Mouse (Mus musculus): Measurements from ENCODE around the gene Slc22a20. TPM values are rescaled to one million over a fixed set of nuclear protein-coding genes. Genes with fewer than 3 reads are reported as not detected.

The Slc22a20 gene
- total RNA-seq (2014; fragmentation: Nextera tagmentation) (not detected in 2 replicates), total RNA-seq (2017) (not detected in 2 replicates), polyA plus RNA-seq (2012) (not detected in 2 replicates)

GRCm38 (mm10) chr19:5986043-5986442 lies at the start of gene Slc22a20:
Slc22a20 (minus strand) TSS chr19:5986143.
- DNase-seq (ENCODE audit: low spot score) (no peak), ATAC-seq (ENCODE audit: extremely low read depth, insufficient number of reproducible peaks, low FRiP score, poor library complexity, severe bottlenecking) (no peak)
- Histone ChIP-seq H3K4me3 (ENCODE audit: low read depth, low read length) (no peak within 1 kb of the TSS), H3K27me3 (ENCODE audit: insufficient read depth, low read length) (peaks cover 15% of the 10 kb centered on the region), H3K4me1 (ENCODE audit: insufficient read depth, low read depth, low read length) (peaks cover 36% of the 10 kb centered on the region), H3K36me3 (replicated peaks) (peaks cover 31% of the 10 kb centered on the region), H3K9me3 (replicated peaks) (no peaks in the 10 kb centered on the region)
- TF ChIP-seq POLR2AphosphoS5 (IDR thresholded peaks at IDR 0.05; ENCODE audit: insufficient replicate concordance, low read depth, low read length) (no peak), GATA1 (IDR thresholded peaks at IDR 0.05; ENCODE audit: borderline replicate concordance, low read length) (no peak)

- H3K4me1 ChIP-seq (ENCODE audit: insufficient read depth, low read depth, low read length), result peaks cover 27% of the 10 kb centered on the region
- ATAC-seq (ENCODE audit: extremely low read depth, insufficient number of reproducible peaks, low FRiP score, poor library complexity, severe bottlenecking) (no peak), DNase-seq (ENCODE audit: low spot score) (no peak)
- H3K36me3 ChIP-seq (replicated peaks), result no peaks in the 10 kb centered on the region
- no peaks in the 10 kb centered on the region for H3K9me3 ChIP-seq (replicated peaks)
- no peak for TF ChIP-seq GATA1 (IDR thresholded peaks at IDR 0.05; ENCODE audit: borderline replicate concordance, low read length)
- TF ChIP-seq POLR2AphosphoS5 (IDR thresholded peaks at IDR 0.05; ENCODE audit: insufficient replicate concordance, low read depth, low read length), result no peak
- no peak for TF ChIP-seq GATA2 (IDR thresholded peaks at IDR 0.05; ENCODE audit: borderline replicate concordance, low read depth, low read length)
- no peak for TF ChIP-seq CTCF (IDR thresholded peaks at IDR 0.05; ENCODE audit: low read depth, low read length)
- peaks cover 17% of the 10 kb centered on the region for H3K27me3 ChIP-seq (ENCODE audit: insufficient read depth, low read length)
- H3K4me3 ChIP-seq (ENCODE audit: low read depth, low read length), result no peak overlapping the region
These were observed 44.8 kb upstream of the Slc22a20 start for GRCm38 (mm10) chr19:6030520-6031280.

GRCm38 (mm10) chr19:6029426-6029825 lies 43.5 kb upstream of the Slc22a20 start:
- H3K4me1 ChIP-seq (ENCODE audit: insufficient read depth, low read depth, low read length), result peaks cover 27% of the 10 kb centered on the region

GRCm38 (mm10) chr19:6028991-6029390 lies 43.0 kb upstream of the Slc22a20 start:
- no peak for ATAC-seq (ENCODE audit: extremely low read depth, insufficient number of reproducible peaks, low FRiP score, poor library complexity, severe bottlenecking)
- H3K27me3 ChIP-seq (ENCODE audit: insufficient read depth, low read length), result peaks cover 30% of the 10 kb centered on the region
- no peaks in the 10 kb centered on the region for H3K9me3 ChIP-seq (replicated peaks)
- no peaks in the 10 kb centered on the region for H3K36me3 ChIP-seq (replicated peaks)
- TF ChIP-seq POLR2AphosphoS5 (IDR thresholded peaks at IDR 0.05; ENCODE audit: insufficient replicate concordance, low read depth, low read length) (no peak), GATA2 (IDR thresholded peaks at IDR 0.05; ENCODE audit: borderline replicate concordance, low read depth, low read length) (no peak), TAL1 (conservative IDR thresholded peaks at IDR 0.05; ENCODE audit: low read depth, low read length) (no peak), GATA1 (IDR thresholded peaks at IDR 0.05; ENCODE audit: borderline replicate concordance, low read length) (no peak), CTCF (IDR thresholded peaks at IDR 0.05; ENCODE audit: low read depth, low read length) (no peak)
- peaks cover 27% of the 10 kb centered on the region for H3K4me1 ChIP-seq (ENCODE audit: insufficient read depth, low read depth, low read length)
- no peak for DNase-seq (ENCODE audit: low spot score)
- no peak overlapping the region for H3K4me3 ChIP-seq (ENCODE audit: low read depth, low read length)

More at GRCm38 (mm10) chr19:6029426-6029825, 43.5 kb upstream of the Slc22a20 start:
- TF ChIP-seq GATA1 (IDR thresholded peaks at IDR 0.05; ENCODE audit: borderline replicate concordance, low read length) (no peak), TAL1 (conservative IDR thresholded peaks at IDR 0.05; ENCODE audit: low read depth, low read length) (no peak), POLR2AphosphoS5 (IDR thresholded peaks at IDR 0.05; ENCODE audit: insufficient replicate concordance, low read depth, low read length) (no peak), GATA2 (IDR thresholded peaks at IDR 0.05; ENCODE audit: borderline replicate concordance, low read depth, low read length) (no peak), CTCF (IDR thresholded peaks at IDR 0.05; ENCODE audit: low read depth, low read length) (no peak)
- ATAC-seq (ENCODE audit: extremely low read depth, insufficient number of reproducible peaks, low FRiP score, poor library complexity, severe bottlenecking) (no peak), DNase-seq (ENCODE audit: low spot score) (no peak)
- peaks cover 28% of the 10 kb centered on the region for H3K27me3 ChIP-seq (ENCODE audit: insufficient read depth, low read length)
- no peak overlapping the region for H3K4me3 ChIP-seq (ENCODE audit: low read depth, low read length)
- H3K9me3 ChIP-seq (replicated peaks), result no peaks in the 10 kb centered on the region
- H3K36me3 ChIP-seq (replicated peaks), result no peaks in the 10 kb centered on the region

- ATAC-seq (ENCODE audit: extremely low read depth, insufficient number of reproducible peaks, low FRiP score, poor library complexity, severe bottlenecking) (no peak), DNase-seq (ENCODE audit: low spot score) (no peak)
- Histone ChIP-seq H3K4me3 (ENCODE audit: low read depth, low read length) (no peak overlapping the region), H3K9me3 (replicated peaks) (no peaks in the 10 kb centered on the region), H3K27me3 (ENCODE audit: insufficient read depth, low read length) (peaks cover 26% of the 10 kb centered on the region), H3K36me3 (replicated peaks) (peaks cover 2% of the 10 kb centered on the region), H3K4me1 (ENCODE audit: insufficient read depth, low read depth, low read length) (peaks cover 35% of the 10 kb centered on the region)
- TF ChIP-seq POLR2AphosphoS5 (IDR thresholded peaks at IDR 0.05; ENCODE audit: insufficient replicate concordance, low read depth, low read length) (no peak), GATA1 (IDR thresholded peaks at IDR 0.05; ENCODE audit: borderline replicate concordance, low read length) (no peak), TAL1 (conservative IDR thresholded peaks at IDR 0.05; ENCODE audit: low read depth, low read length) (no peak), CTCF (IDR thresholded peaks at IDR 0.05; ENCODE audit: low read depth, low read length) (no peak), GATA2 (IDR thresholded peaks at IDR 0.05; ENCODE audit: borderline replicate concordance, low read depth, low read length) (no peak)
These were observed 38.0 kb upstream of the Slc22a20 start for GRCm38 (mm10) chr19:6023930-6024329.

GRCm38 (mm10) chr19:6023059-6023458 lies 37.1 kb upstream of the Slc22a20 start:
- TF ChIP-seq GATA2 (IDR thresholded peaks at IDR 0.05; ENCODE audit: borderline replicate concordance, low read depth, low read length) (no peak), CTCF (IDR thresholded peaks at IDR 0.05; ENCODE audit: low read depth, low read length) (no peak), TAL1 (conservative IDR thresholded peaks at IDR 0.05; ENCODE audit: low read depth, low read length) (no peak), GATA1 (IDR thresholded peaks at IDR 0.05; ENCODE audit: borderline replicate concordance, low read length) (no peak), POLR2AphosphoS5 (IDR thresholded peaks at IDR 0.05; ENCODE audit: insufficient replicate concordance, low read depth, low read length) (no peak)

More at GRCm38 (mm10) chr19:6023059-6023458, 37.1 kb upstream of the Slc22a20 start:
- DNase-seq (ENCODE audit: low spot score) (no peak), ATAC-seq (ENCODE audit: extremely low read depth, insufficient number of reproducible peaks, low FRiP score, poor library complexity, severe bottlenecking) (no peak)
- no peaks in the 10 kb centered on the region for H3K9me3 ChIP-seq (replicated peaks)
- peaks cover 2% of the 10 kb centered on the region for H3K36me3 ChIP-seq (replicated peaks)
- peaks cover 25% of the 10 kb centered on the region for H3K27me3 ChIP-seq (ENCODE audit: insufficient read depth, low read length)
- H3K4me1 ChIP-seq (ENCODE audit: insufficient read depth, low read depth, low read length), result peaks cover 40% of the 10 kb centered on the region
- H3K4me3 ChIP-seq (ENCODE audit: low read depth, low read length), result no peak overlapping the region
